Mouse (Mus musculus) urinary bladder, adult 18-20 months (tissue): ENCODE measurements around the gene Eepd1.

ENCODE experiments used
- DNase-seq, 2 experiments: peaks; one replicate each; pipeline ENCODE4 v3.0.0; 2022; ENCODE audit warnings: low spot score in 2 of 2, mixed read lengths in 2 of 2

The Eepd1 gene

DNA sequence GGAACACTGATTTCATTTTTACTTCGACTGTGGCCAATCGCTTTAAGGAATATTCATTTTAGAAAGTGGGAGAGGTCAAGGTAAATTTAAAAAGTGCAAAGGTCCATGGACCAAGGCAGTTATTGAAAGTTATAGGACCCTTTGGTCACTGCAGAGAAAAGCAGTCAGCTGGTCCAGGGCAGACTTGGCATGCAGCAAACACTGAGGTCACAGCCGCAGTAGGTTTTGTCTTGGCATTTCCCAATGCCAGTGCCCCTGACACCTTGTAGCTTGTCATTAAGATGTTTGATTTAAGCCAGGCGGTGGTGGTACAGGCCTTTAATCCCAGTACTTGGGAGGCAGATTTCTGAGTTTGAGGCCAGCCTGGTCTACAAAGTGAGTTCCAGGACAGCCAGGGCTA lies 92.8 kb downstream of the Eepd1 start:
- DNase-seq: no peak

DNA sequence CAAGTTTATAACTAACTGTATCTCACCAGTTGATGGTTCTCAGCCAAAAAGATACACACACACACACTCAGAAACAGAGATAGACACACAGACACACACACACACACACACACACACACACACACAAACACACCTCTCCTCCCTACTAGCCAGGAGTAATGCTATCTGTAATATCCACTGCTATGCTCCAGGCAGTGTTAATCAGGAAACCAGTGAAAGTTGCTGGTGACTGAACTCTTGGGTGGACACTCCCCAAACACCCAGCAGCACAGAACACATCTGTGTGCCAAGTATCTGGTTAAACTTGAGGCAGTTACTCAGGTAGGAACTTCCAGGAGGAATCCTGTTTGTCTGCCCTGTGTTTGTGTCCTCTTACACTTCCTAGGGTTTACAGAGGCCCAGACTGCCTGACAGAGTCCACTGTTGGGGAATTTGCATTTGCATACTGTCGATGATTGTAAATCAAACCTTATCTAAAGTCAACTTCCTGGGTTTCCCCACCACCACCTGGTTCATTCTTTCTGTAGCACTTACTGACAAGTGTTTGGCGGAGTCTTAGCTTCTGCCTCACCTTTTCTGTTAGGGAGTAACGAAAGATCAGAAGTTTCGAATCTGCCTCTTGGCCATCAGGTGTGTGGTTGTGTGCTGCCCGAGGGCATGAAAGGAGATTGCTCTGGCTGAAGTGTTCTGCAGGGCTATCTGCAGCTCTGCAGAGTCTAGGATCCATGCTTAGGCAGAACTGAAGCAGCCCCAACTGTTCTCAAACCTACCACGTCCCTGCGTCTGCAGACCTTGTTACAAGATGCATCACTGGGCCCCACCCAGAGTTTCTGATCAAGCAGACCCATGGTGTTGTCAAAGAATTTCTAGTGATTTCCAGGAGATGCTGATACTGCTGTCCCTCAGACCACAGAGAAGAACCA lies 97.6 kb downstream of the Eepd1 start:
- DNase-seq: no peak

DNA sequence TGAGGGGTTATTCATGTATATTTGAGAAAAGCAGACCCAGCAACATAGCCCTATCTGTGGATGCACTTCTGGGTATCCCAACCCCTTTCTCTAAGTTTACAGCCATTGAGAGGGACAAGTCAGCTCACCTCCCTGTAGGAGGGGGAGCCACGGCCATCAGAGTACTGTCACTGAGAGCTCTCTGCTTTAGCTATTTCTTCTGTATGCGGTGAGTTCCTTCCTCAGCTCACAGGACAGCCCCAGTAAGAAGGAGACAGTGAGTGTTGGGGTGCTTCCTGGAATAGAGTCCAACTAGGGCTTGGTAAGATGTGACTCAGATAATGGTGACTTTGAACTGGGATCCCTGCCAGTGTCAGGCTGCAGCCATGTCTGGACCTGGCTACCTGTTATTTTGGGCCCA lies 102.3 kb downstream of the Eepd1 start:
- DNase-seq: no peak

DNA sequence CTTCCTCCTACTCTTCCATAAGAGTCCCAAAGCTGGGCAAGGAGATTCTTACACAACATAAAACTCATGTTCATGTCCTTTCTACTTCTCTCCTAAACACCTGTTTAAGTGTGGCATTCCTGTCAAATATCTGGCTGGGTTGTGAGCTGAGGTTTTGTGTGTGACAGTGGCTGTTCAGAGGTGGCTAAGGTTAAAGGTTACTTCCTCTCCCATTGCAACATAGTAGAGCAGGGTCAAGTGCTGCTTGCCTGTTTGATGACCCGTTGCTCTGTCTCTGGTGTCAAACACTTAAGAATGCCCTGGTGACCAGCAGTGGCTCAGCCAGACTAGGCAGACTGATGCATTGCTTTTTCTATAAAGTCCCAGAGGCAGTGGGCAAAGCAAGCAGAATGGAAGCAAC lies 104.3 kb downstream of the Eepd1 start:
- no peak for DNase-seq

DNA sequence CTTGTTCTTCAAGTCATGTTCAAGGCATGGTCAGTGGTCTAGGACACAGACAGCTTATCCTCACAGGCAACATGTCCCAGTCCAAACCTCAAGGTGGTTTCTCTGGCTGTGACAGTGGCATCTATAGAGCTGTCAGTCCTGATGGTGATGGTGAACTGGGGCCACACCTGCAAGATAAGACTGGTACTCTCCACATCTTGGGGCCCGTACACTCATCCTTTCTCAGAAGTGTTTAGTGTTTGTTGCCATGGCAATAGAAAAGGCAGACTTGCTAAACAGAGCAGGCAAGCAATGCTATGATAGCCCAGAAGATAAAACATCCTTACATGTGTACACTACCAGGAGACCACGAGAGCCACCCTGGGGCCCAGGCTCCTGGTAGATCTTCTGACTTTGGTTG lies 107.2 kb downstream of the Eepd1 start:
- DNase-seq: no peak

DNA sequence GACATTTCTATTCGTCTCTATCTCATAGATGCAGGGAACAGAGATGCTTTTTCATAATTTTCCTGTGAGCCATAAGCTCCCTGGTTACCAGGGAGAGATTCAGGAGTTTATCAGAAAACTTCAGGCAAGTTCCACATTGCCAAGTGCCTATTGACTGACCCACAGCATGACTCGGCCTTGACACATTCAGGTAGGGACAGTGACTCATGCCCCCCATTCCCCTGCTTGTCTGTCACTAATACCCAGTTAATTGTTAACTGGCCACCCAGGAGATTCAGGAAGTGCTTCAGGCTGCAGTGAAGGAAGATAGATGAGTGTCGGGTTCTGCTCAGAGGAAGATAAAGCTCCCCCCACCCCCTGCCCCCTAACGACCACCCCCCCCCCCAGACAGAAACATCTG lies 109.4 kb downstream of the Eepd1 start:
- peak in 1 of 2 experiments; percentile 34 for DNase-seq

DNA sequence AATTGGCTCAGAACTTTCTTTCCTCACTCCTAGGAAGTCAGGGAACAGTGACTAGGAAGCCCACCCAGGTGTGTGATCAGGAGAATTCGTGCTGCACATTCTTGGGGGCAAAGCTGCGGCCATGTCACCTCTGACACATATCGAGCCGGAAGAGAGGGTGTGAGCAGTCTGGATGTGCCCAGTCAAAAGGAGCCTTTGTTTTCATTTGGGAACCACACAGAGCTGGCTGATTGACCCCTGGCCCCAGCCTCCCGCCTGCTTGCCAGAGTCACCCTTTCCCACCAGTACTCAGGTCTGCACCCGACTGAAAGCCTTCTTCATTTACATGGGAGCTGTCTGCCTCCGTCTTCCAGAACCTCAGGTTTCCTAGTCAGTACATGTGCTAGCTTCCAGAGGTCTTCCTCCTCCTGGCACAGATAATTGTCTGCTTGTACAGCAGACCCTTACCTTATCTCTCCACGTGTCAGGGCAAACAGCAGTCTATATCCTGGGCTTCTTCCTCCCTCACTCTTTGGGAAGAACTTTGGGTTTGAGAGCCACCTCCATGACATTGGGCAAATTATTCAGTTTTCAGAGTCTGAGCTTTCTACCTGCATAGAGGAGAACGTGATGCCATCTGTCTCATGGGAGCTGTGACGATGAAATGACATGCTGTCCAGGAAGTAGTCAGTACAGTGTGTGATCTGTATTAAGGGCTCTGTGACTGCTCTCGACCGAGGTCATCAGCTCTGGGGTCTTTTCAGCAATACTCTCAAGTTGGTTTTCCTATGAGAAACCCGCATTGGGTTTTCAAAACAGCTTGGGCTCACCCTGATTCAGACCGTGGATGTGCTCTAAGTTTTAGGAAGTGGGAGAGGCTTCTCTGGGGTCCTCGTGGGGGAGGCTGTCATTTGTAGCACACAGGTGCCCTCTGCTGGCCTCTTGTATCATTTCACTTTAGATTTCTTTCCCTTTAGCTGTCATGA lies 110.3 kb downstream of the Eepd1 start:
- DNase-seq: no peak

DNA sequence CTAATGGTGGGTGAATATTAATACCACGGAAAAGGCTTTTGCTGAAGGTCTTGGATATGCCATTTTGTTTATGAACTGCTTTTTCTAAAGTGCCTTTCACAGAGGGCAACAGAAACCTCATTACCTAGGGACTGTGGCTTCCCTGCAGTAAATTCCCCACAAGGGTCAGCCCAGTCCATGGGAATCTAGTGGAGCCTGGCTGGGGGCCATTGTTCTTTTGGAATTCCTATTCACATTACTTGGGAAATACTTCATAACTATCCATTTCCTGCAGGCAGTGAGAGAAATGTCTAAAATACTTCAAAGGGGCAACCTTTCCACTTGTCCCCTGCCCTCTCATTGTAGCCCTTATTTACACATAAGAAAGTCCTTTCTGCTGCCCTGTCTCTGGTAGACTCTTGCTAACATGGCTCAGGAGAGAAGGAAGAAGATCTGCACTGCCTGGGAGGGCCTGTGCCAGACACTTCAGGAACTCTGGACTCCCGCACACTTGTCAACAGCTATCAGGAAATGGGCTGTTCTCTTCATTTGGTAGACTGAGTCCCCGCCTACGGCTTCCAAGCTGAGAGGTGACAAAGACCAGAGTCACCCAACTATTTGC lies 111.1 kb downstream of the Eepd1 start:
- DNase-seq: no peak

DNA sequence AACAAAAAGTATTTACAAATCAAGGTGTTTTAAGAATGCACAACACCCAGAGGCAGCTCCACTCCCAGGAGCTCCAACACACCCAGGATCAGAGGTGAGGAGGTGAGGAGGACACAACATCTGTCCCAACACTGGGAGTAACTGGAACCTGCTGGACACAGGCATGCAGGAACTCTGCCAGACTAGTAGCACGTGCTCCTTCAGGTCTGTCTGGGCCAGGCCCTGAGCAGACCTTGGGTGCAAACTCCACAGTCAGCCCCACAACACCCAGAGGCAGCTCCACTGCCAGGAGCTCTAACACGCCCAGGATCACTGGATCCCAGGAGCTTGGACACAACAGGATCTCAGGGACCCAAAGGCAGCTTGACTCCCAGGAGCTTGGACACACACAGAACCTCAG lies 143.4 kb downstream of the Eepd1 start:
- no peak for DNase-seq

DNA sequence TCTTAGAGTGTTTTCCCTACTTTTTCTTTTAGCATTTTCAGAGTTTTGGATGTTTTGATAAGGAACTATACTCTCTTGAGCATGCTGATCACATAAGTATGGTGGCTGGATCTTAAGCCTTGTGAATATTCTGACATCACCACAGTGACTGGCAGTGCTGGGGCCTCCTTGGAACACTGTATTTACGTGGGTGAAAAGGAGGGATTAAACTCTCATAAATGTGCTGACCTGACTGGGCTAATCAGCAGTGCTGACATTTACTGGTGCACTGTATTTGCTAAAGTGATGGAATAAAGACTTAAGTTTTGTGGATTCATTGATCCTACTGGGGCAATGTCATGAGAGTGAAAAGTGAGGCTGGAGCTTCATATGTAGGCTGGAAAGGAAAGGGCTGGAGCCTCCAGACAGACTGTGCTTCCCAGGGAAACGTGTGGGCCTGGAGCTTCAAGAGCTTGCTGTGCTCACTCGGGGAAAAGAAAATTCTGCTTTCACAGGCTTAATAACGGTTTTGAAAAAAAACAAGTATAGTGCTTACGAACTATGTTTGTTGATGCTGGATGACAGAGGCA lies 148.3 kb downstream of the Eepd1 start:
- no peak for DNase-seq
